Mouse (Mus musculus): ENCODE results near the gene Vwa3a.

The Vwa3a gene

DNA sequence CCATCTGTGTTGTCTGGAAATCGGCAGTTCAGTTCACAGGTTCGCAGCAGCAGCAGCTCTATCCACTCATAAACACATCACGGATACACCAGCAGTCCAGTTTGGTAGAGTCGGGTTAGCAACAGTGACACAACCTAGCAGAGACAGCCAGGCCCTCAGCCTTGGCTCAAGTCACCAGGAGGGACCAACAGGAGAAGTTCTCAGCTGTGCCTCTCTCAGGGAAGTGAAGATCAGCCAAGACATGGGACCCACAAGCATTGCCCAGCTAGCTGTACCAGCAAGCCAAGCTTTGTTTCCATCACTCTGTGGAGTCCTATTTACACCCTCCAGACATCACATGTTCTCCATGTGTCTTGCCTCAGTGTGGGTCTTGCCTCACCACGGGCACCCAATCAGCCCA is 7.7 kb downstream of the Vwa3a start:
- no peak for DNase-seq (ENCODE audit: low read depth, low spot score)

DNA sequence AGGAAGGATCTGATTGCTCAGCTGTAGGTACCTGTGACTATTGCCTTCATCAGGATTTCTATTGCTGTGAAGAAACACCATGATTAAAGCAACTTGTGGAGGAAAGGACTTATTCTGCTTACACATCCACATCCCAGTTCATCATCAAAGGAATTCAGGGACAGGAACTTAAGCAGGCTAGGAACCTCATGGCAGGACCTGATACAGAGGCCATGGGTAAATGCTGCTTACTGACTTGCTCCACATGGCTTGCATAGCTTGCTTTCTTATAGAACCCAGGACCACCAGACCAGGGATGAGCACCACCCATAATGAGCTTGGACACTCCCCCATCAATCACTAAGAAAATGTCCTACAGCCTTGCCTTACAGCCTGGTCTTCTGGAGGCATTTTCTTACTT is 9.4 kb downstream of the Vwa3a start:
- no peak for DNase-seq (ENCODE audit: low read depth, low spot score)

DNA sequence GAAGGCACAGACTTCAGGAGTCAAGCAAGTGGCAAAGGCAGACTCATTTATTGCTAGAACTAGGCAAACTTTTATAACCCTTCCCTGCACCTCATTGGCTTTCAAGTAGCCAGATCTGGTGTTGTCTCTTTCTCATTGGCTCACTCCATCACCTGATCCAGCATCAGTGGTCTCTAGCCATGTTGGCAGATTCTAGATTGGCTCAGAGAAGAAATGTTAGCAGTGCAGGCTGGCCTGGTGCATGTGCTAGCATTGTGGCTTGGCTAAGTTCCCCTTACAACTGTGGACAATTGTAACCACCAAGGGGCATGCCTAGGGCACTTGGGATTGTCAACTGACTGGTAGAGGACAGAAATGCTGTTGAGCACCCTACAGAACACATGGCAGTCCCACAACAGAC is 12.2 kb downstream of the Vwa3a start:
- DNase-seq (ENCODE audit: low read depth, low spot score): peak; percentile 15

DNA sequence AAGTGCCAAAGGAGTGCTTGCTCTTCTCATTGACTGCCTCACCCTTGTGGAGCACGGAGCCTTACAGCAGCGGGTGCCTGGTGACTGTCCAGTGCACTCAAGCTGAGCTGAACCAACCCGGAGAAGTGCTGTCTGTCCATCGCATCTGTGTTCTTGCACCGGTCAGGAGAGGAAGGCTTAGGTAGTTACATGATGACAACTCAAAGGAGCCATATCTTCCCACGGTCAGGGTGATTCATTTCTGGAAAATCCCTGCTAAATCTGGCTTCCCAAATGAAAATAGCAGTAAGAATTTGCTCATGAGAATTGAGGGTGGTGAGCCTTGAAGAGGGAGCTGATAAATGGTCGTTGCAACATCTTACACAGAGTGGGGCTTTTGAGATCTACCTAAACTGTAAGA is 12.8 kb downstream of the Vwa3a start:
- no peak for DNase-seq (ENCODE audit: low read depth, low spot score)

DNA sequence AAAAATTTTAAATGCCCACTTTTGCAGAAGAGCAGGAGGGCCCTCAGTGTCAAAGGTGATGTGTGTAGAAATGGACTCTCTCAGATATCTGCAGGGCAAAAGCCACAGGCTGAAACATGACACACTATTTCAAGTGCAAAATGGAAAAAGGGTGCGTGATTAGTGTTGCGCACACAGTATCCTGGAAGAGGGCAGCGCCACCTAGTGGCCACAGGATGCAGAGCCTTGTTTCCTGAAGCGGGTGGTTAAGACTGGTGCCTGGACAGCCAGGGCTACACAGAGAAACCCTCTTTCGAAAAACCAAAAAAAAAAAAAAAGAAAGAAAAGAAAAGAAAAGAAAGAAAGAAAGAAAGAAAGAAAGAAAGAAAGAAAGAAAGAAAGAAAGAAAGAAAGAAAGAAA is 15.6 kb downstream of the Vwa3a start:
- peak; percentile 78 for DNase-seq (ENCODE audit: low read depth, low spot score)

DNA sequence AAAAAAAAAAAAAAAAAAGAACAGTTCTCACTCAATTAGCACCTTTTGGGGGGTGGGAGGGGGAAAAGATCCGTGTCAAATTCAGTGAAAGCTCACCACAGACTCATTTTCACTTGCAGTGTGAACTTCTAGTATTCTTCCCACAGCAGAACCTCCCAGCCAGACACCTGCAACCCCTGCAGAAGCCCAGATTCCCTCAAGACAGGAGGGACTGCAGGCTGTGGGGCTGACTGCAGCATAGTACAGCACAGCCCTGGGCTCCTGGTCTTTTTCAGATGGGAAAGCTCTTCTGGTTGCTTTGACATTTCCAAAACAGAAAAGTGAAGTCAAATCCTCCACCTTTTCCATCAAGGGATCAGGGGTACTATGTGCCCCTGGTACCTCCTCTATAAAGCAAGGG is 28.3 kb downstream of the Vwa3a start:
- DNase-seq (ENCODE audit: low read depth, low spot score): no peak

DNA sequence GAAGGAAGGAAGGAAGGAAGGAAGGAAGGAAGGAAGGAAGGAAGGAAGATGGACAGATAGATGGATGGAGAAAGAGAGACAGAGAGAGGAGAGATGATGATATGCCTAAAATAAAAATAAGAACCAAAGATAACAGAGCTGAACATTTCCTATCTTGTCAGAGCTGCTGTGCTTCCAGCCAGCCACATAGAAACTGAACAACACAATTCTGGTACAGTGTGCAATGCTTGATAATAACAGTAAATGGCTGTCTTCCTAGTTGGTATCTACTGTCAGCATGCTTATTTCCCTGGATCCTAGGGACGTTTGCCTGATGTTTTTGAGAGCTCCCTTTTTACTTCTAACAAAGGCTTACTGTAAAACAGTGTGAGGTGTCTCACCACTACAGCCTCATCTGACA is 32.3 kb downstream of the Vwa3a start:
- no peak for DNase-seq (ENCODE audit: low read depth, low spot score)

DNA sequence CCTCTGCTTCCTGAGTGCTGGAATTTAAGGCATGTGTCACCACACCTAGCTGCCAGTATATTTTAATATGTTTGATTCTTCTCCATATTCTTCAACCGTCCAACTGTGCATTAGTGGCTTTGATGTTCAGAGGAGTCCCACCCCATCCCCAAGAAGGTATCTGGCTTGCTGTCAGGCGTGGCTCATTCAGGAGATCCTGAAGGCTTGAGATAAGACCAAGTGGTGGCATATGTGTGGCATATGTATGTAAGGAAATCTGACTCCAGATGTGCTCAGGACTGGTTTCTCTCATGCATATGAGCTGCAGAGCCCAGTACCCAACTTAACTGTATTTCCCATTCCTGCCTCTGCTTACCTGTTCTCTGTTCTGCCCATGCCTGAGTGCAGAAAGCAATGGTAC is 38.9 kb downstream of the Vwa3a start:
- DNase-seq (ENCODE audit: low read depth, low spot score): no peak

DNA sequence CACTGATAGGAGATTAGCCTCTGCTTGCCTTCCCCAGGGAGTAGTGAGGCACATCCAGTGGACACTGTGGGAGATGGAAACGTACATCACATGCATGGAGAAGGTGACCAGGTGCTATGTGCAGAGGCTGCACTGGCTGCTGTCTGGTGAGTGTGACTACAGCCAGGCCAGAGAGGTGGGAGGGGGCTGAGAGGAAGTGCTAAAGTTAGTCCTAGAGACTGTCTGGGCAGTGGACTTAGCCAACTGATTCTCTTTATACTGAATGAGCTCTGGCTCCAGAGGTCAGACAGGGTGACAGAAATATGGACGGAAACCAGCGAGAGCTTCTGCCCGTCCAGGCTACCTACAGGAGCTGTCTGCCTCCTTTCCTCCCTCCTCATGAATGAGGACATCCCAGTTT is 56.4 kb downstream of the Vwa3a start:
- no peak for DNase-seq (ENCODE audit: low read depth, low spot score)

DNA sequence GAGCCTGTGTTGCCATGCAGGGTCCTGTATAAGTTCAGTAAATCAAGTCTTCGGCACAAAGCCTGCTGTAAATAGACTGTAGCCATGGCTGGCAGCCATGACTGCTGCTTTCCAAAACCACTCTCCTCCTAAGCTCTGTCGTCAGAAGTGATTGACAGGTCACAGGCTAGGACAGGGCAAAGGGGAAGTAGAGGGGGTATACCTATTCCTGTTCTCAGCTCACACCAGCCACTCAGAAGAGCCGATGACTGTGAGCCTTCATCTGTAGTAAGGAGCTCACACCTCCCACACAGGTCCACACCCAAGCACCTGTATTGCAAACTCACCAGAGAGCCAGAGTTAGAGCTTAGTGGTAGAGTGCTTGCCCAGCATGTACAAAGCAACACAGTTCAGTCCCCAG is 57.3 kb downstream of the Vwa3a start:
- DNase-seq (ENCODE audit: low read depth, low spot score): peak; percentile 9

DNA sequence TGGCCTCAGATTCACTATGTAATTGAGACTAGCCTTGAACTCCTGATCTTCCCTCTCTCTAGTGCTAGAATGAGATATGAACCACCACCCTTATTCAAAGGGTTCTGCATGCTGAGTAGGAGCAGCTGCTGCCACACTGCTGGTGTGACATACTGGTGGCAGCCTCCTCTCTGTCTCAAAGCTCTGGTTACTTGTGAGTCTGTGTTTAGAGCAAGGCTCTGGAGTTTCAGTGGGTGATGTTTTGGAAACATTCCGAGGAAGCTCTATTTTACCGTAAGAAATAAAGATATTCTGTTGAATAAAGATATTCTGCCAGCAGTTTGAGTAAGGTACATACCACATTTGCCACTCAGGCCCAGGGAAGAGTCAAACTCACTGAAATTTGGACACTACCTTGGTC is 64.2 kb downstream of the Vwa3a start:
- DNase-seq (ENCODE audit: low read depth, low spot score): no peak

DNA sequence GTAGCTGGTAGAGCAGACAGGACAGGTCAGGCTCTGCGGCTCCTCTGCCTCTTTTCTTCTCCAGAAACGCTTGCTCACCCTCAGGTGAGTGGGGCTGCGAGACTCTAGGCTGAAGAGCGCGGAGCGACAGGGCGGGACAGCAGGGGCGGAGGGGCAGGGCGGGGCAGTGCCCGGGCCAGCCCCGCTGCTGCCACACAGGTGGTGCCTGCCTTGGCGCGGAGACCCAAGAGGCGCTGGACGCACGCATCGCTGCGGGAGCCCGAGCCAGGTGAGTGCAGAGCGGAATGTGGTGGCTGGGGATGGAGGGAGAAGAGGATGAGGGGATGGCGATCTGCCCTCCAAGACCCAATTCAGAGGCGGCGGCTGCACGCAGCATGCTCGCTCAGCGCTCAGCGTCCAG is 70.6 kb downstream of the Vwa3a start:
- no peak for DNase-seq (ENCODE audit: low read depth, low spot score)

DNA sequence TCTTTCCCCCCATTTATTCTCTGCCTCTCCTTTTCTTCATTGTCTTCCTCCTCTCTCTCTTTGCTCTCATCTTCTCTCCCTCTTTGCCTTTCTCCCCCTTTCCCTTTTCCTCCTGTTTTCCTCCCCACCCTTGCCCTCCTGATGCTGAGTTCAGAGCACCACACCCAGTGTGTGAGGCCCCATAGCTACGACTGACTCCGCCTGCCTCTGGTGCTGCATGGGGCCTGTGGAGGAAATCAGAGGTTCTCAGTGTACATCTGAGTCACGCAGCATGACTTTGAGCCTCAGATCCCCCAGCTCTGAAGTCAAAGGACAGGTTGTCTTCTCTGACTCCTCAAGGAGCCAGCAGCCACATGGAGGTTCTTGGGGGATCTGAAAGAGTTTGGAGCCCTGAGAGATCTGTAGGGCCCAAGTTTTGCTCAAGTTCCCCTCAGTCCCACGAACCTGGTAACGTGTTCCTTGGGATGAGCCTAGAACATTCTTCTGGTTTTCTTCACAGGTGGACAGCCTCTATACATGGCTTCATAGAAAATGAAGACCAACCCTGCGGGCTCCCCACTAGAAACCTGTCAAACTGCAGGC is 72.8 kb downstream of the Vwa3a start, which contains the start of gene Gm5737:
Gene Gm5737, plus strand, starts transcription at position 532 of the 582 bp plus-strand sequence.
- no peak for DNase-seq (ENCODE audit: low read depth, low spot score)

DNA sequence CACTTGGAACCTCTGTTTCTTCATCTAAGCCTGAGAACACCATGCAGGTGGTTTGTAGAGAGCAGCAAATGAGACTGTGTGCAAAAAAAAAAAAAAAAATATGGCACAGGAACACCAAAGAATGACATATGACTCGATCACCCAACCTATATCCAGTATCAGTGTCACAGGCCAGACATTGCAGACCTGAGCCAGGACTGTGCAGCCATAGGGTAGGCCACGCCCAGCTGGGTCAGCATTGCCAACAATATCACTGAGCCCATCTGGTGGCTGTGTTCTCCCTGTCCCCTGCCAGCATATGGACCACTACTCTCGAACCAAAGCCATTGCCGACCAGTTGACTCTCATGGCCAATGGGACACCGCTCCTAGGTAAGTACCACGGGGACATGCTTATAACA is 78.4 kb downstream of the Vwa3a start:
- no peak for DNase-seq (ENCODE audit: low read depth, low spot score)

DNA sequence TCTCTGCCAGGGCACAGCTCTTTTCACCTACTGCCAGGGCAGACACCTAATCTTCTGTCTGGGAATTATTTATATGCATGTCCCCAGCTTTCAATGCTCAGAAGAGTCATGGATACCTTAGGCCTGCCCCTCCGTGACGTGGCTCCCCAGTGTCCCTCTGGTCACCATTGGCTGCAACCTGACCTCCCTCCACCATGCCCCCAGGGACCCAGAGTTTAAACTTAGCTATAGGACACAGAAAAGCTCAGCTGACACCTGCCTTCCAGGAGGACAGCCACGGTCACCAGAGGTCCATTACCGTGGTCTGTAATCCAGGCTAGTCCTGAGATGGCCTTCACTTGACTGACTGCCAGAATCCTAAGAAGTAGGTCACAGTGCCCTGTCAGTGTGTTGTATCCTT is 80.3 kb downstream of the Vwa3a start:
- no peak for DNase-seq (ENCODE audit: low read depth, low spot score)

DNA sequence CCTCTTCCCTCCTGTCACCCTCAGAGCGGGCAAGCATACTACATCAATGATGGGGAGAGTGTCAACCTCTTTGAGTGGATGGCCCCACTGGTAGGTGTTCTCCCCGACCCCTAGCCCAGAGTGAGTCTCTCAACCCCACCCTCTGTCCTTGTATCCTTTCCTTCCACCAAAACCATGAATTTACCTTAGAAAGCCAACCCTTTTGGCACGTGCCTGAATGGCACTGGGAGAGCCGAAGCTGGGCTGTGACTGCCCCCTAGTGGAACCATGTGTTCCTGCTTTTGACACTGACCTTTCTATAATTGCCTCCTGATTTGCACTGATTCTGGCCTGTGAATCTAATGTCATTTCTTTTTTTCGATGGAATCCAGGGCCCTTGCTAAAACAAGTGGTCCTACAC is 84.1 kb downstream of the Vwa3a start:
- DNase-seq (ENCODE audit: low read depth, low spot score): peak; percentile 69

DNA sequence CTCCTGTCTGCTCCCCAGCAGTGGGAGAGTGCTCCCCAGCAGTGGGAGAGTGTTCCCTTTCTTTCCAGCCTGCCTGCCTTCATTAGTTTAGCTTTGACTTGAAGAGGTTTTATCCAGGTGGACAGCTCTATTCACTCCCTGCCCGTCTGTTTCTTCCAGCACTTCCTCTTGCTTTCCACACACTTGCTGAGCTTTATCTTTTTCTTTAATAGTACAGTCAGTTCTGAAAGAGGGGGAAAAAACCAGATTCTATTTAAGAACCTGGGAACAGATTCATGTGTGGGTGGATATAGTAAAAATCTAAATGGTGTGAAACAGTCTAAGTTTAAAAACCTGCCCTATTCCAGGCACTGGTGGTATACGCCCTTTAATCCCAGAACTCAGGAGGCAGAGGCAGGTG is 86.0 kb downstream of the Vwa3a start:
- no peak for DNase-seq (ENCODE audit: low read depth, low spot score)

DNA sequence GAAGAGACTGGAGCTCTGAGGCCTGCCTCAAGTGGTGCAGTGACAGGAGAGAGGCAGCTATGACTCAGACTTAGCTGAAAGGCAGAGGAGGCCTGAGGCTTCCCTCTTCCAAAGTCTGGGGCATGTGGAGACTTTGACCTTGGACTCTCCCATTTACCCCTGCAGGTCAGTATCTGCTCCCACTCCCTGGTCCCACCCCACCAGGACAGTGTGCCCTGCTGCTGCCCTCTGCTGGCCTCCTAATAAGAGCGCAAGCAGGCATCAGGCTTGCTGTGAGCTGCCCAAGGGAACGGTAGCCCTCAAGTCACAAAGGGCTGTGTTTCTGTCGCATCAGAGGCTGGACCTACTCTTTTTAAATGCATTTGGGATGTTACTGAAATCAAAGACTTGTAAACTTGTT is 87.3 kb downstream of the Vwa3a start:
- DNase-seq (ENCODE audit: low read depth, low spot score): peak; percentile 52

DNA sequence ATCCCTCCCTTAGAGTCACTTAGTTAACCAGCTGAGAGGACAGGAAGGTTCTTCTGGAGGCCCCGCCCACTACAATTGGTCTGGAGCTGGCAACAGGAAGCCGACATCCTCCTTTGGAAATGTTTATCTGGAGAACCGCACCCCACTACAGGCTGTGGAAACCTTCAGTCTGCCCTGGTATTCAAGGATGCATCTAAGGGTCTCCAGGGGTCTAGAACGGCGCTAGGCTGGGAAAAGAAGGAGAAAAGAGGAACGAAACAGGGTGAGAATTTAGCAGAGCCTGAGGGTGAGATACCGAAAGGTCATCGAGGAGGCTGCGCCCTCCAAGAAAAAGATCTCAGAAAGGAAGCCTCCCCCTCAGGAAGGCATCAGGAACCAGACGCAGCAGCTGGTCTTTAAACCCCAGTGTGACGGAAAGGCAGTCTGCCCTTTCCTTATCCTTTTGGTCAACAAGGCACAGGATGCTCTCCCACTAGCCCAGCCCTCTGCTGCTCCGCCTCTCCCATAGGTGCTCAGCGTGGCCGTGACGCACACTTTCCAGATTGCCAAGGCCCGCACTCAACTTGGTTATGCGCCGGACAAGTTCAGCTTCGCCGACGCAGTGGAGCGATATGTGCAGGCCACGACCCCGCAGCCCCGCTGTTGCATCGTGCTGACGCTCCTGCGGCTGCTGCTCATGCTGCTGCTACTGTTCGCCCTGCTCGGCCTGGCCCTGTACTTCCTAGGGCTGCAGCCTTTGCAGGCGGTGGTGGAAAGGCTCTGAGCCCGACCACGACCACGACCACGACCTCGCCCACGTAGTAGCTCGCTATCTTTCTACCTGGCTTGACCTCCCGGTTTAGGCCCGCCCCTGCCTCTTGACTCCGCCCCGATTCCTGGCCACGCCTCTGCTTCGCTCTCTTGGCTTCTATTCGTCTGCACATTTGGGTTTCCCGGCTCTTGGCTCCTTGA is 91.6 kb downstream of the Vwa3a start:
- DNase-seq (ENCODE audit: low read depth, low spot score): peak; percentile 62

DNA sequence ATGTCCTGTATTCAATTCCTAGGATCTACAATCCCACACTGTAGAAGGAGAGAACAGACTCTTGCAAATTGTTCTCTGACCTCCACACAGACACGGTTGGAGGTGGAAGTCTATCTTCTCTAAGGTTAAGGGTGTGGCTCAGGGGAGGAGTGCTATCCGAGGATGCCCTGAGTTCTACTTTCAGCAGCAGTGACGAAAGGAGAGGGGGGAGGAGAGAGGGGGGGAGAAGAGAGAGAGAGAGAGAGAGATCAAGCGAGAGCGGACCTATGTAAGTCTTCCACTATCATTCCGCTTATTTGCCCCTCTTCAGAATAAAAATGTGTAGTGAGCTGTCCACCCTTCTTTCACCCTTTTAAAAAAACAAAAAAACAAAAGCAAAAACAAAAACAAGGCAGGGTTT is 95.3 kb downstream of the Vwa3a start:
- no peak for DNase-seq (ENCODE audit: low read depth, low spot score)

DNA sequence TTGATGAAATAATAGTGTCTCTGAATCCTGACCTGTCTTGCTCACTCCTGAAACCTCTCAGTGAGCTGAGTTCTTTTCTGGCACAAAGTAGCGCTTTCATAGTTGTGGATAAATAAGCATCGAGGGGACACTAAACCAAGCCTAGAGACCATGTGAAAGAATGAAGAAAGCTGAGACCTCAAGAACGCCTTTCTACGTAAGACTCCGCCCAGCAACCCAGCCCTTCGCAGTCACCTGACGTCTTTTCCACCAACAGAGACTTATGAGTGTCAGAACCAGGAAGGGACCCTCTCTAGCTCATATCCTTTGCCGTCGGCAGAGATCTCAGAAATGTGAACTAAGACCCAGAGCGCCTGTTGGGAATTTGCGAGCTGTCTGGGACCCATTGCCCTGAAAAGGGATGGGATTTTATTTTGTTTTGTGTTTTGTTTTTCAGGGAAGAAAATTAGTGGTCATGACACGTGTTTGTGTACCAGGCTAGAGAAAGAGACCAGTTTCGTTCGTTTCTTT is 95.8 kb downstream of the Vwa3a start:
- DNase-seq (ENCODE audit: low read depth, low spot score): peak; percentile 93

DNA sequence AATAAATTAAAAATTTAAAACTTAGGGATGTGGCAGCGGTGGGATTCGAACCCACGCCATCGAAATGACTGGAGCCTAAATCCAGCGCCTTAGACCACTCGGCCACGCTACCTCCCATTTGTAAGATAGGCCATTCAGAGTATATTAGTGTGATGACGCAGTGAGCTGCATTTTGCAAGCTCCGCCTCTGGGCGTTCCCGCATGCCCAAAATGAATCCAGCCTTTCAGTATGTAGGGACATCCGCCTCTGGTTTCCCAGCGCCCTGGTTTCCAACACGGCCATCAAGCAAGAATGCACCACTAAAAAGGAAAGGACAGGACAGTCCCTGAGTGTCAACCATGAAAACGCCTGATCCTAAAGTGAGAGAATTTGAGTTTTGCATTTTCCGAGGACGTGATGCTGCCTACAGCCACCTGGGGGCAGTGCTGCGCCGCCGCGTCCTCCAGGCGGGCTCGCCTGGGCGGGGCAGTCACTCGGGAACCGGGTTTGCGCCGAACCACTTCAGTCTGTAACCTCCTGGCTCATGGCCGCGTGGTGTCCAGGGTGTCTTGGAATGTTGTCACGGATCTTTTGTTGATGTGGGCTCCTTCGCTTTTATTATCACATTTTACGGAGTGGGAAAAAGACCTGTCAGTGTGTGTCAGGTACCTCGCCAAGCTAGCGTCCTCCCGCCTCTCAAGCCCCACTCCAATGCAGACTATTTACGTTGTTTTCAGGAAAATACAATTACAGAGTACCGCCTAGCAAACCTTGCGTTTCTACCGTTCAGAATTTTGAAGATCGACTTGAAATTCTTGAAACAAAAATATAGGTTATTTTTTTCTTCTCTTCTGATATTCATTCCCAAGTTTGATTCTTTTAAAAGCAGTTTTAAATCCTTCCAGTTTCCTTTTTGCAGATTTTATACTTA is 96.6 kb downstream of the Vwa3a start:
- peak; percentile 93 for DNase-seq (ENCODE audit: low read depth, low spot score)

All from A20 (cell line).